Mouse (Mus musculus) gastrocnemius, adult 2 months (tissue): ENCODE data around the gene Rbfox1. TPM values are rescaled to one million over a fixed set of nuclear protein-coding genes. Genes with fewer than 3 reads are reported as not detected.

Source experiments
- DNase-seq: peaks from one replicate; pipeline ENCODE4 v3.0.0; 2022
- H3K27ac ChIP-seq: fragments of 200-600 bp; 2 replicates; pipeline ENCODE4 v1.8.1; 2022; ENCODE audit warnings: mild to moderate bottlenecking
- H3K4me3 ChIP-seq: fragments of 200-600 bp; 2 replicates; pipeline ENCODE4 v1.8.1; 2022; ENCODE audit warnings: mild to moderate bottlenecking, moderate library complexity
- CTCF ChIP-seq: fragments of 200-600 bp; IDR thresholded peaks from 2 replicates; pipeline ENCODE4 v1.8.1; 2022; ENCODE audit warnings: antibody characterized with exemption, mild to moderate bottlenecking, moderate library complexity
- intact Hi-C: fragments of 180-260 bp; cut with DNase I; formaldehyde crosslinking; loops from one replicate; pipeline ENCODE4 v1.15.1; 2025
- total RNA-seq, 2 experiments: library from RNA; stranded (reverse); gene quantifications; 2 replicates each; pipeline ENCODE4 v1.2.3; 2021

Gene Rbfox1
- total RNA-seq, 2 experiments from 2014 or later: 194 to 277 TPM

DNA sequence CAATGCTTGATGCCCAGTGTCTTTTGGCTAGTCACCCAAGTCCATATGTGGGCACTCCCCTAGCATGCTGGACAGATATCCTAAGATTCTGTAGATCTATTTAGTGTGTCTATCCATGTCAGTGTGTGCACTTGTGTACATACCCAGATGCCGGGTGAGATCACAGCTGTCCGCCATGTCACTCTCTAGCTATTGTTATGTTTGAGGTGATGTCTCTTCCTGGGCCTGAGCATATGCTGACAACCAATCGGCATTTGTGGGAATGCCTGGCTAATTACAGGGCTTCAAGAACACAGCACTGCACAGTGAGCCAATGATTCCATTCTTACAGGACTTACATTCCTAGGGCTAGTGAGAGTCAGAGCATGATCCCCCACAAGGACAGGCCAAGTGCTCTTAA, 1208.5 kb downstream of the Rbfox1 start:
- TF ChIP-seq CTCF: no peak
- H3K4me3 ChIP-seq: 0 out of 2 replicates have a peak overlapping the region, but pooled peaks have one; percentile 21

DNA sequence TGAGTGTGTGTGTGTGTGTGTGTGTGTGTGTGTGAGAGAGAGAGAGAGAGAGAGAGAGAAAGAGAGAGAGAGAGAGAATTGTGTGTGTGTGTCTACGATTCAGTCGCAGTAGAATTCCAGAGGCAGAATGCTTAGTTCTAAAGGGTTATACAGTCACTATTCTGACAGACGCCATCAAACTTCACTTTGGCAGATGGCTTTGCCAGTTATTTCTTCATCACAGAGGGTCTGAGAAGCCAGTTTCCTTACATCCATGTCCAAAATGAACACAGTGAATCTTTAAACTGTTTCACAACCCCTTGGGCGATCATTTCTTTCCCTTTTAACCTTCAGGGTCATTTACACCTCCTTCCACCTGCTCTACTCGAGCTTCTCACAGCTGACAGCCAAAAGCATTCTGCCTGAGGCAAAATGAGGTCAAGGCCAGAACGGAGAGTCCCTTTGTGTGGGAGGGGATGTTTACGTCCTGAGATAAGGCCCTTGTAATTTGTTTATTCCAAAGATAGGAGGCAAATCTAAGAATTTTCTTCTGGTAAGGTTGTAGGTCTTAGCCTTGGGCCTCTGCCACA, 1209.1 kb downstream of the Rbfox1 start:
- H3K4me3 ChIP-seq: no peak overlapping the region
- peak overlapping the region; percentile 85 for H3K27ac ChIP-seq
- intact Hi-C loops: loop anchor here (2.0 kb wide), 1 partner anchor 19 kb away; no protein-coding TSS in a partner anchor
- peak; percentile 54 for DNase-seq
- no peak for TF ChIP-seq CTCF

More for the DNA sequence above, 1208.5 kb downstream of the Rbfox1 start:
- DNase-seq: no peak
- peak overlapping the region; percentile 85 for H3K27ac ChIP-seq
- intact Hi-C loops: loop anchor here (2.0 kb wide), 1 partner anchor 19 kb away; no protein-coding TSS in a partner anchor

GRCm38 (mm10) chr16:7097071-7097470, 1211.9 kb downstream of the Rbfox1 start:
- no peak for DNase-seq
- Histone ChIP-seq H3K27ac (peak overlapping the region; percentile 85), H3K4me3 (peak overlapping the region; percentile 53)
- TF ChIP-seq CTCF: no peak
- intact Hi-C loops: no loop called here

- TF ChIP-seq CTCF: no peak
- intact Hi-C loops: no loop called here
These were observed 1213.0 kb downstream of the Rbfox1 start for GRCm38 (mm10) chr16:7097951-7098710.

DNA sequence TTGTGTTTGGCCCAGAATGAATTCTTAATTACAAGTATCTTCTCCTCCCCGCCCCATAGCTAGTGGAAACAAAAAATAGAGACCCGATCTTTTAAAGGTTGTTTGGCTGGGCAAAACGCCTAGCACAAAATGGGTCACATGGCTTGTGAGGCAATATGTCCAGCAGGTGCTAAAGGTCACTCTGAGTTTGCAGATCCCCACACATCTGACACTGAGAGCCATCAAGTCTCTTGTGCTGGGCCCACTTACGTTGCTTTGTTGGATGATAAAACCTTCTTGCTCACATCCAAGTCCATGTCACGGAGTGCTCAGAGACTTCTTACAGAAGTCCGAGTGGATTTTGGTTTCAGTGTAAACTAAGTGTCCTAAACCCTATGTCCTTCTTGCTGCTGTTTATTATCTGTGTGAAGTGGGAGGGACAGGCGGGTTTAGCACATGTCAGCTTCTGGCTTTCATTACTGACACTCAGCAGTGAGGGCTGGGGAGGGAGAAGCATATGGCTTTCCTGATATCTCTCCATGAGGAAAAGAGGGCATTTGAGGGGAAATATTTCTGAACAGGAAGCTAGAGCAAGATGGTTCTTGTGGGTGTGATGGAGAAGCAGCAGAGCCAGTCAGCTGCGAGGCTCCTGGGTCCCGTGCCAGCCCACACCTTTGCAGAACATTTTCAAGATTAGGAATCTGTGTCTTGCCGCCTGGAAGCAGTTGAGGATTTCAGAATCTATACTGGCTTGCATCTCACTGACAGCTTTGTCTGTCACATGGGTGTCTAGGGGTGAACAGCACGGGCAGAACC, 1214.5 kb downstream of the Rbfox1 start:
- H3K4me3 ChIP-seq: peak overlapping the region; percentile 3; the same call in 1 of the 2 replicates
- intact Hi-C loops: loop anchor here (10.0 kb wide), 1 partner anchor 45 kb away; no protein-coding TSS in a partner anchor
- peak; percentile 84 for DNase-seq
- TF ChIP-seq CTCF: no peak
- H3K27ac ChIP-seq: peak overlapping the region; percentile 85

More at GRCm38 (mm10) chr16:7097951-7098710, 1213.0 kb downstream of the Rbfox1 start:
- Histone ChIP-seq H3K27ac (peak overlapping the region; percentile 85), H3K4me3 (peak overlapping the region; percentile 53)
- no peak for DNase-seq

DNA sequence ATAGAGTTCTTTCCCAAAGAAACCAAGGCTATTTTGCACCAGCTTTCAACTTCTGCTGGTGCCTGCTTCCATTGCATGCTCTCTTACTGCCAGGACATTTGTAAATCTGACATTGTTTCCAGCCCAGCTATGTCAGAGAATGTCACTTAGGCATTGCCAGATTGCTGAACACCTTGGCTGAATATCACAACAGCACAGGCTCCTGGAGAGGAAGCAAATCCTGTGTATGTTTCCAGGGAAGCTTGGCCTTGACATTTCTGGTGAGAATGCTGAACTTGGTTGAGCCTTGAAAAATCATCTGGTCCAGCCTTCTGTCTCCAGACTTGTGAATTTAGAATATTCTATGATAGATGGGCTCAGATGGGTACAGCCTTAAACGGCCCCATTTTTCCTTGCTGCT, 1217.3 kb downstream of the Rbfox1 start:
- Histone ChIP-seq H3K4me3 (no peak overlapping the region), H3K27ac (peak overlapping the region; percentile 75)
- TF ChIP-seq CTCF: no peak
- intact Hi-C loops: loop anchor here (10.0 kb wide), 1 partner anchor 48 kb away; no protein-coding TSS in a partner anchor
- no peak for DNase-seq

DNA sequence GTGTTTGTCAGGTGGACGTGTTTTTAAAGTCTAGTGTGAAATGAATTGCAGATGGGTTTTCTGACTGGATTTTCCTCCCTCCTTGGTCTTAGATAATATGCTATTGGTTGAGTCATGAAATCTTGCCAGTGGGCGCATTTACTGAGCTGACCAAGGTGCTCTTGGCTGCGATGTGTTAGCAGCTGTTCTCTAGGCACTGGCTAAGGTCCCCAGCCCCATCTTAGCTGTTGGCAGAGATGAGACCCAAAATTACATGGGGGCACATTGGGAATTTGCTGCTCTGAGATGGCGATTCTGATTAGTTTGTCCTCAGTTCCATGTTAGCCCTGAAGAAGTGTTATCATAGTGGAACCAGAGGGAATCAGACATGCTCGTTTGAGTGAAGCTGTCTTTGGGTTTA, 1218.1 kb downstream of the Rbfox1 start:
- no peak for TF ChIP-seq CTCF
- H3K4me3 ChIP-seq: no peak overlapping the region
- intact Hi-C loops: loop anchor here (10.0 kb wide), 1 partner anchor 48 kb away; no protein-coding TSS in a partner anchor
- peak overlapping the region; percentile 75 for H3K27ac ChIP-seq
- DNase-seq: no peak

GRCm38 (mm10) chr16:7106450-7107015, 1221.4 kb downstream of the Rbfox1 start:
- H3K4me3 ChIP-seq: no peak overlapping the region
- no peak overlapping the region for H3K27ac ChIP-seq
- intact Hi-C loops: loop anchor here (10.0 kb wide), 1 partner anchor 52 kb away; no protein-coding TSS in a partner anchor
- DNase-seq: no peak
- TF ChIP-seq CTCF: no peak

- no peak for TF ChIP-seq CTCF
- Histone ChIP-seq H3K27ac (peak overlapping the region; percentile 78), H3K4me3 (no peak overlapping the region)
- DNase-seq: no peak
- intact Hi-C loops: no loop called here
These were observed 1230.8 kb downstream of the Rbfox1 start for GRCm38 (mm10) chr16:7115945-7116344.

DNA sequence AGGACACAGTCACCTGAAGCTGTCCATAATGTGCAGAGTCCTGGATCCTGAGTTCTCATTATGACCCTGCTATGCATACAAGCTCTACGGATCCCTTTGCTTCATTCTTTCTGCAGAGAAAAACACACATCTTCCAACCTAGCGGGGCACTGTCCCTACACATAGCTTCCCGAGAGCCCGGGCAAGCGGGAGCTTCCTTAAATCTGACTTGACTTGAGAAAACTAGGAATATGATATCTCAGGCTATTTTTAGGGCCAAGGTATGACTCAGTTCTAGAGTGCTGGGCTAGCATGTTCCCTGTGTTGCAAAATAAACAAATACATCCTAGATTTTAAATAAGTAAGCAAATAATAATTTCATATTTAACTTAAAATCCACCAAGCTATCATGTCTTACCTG, 1244.4 kb downstream of the Rbfox1 start:
- H3K27ac ChIP-seq: peak overlapping the region; percentile 92
- peak; percentile 56 for DNase-seq
- TF ChIP-seq CTCF: 0 out of 2 replicates have a peak, but pooled peaks have one; percentile 5
- intact Hi-C loops: no loop called here
- peak overlapping the region; percentile 60 for H3K4me3 ChIP-seq

DNA sequence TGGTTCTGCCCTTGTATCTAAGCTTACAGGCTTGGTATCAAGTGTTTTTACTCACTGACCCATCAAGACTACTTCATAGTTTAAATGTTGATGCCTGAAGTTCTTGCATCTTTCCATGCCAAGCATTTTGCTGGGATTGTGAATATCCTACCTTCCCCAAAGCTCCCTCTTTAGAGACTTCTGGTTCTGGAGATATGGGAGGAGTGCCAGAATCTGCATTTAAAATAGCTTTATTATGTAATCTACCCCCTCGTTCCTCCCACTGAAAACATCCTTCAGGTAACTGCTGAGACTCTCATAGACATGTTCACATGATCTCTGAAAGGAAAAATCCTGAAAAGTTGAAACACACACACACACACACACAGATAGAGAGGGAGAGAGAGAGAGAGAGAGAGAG, 1247.3 kb downstream of the Rbfox1 start:
- H3K4me3 ChIP-seq: no peak overlapping the region
- intact Hi-C loops: no loop called here
- TF ChIP-seq CTCF: no peak
- no peak for DNase-seq
- H3K27ac ChIP-seq: peak overlapping the region; percentile 62; the same call in 1 of the 2 replicates

- no peak overlapping the region for H3K4me3 ChIP-seq
- peak; percentile 77 for DNase-seq
- peak overlapping the region; percentile 9; the same call in 1 of the 2 replicates for H3K27ac ChIP-seq
- peak; percentile 72 for TF ChIP-seq CTCF
- intact Hi-C loops: loop anchor here (5.0 kb wide), 1 partner anchor 140 kb away; no protein-coding TSS in a partner anchor
These were observed 1251.8 kb downstream of the Rbfox1 start for GRCm38 (mm10) chr16:7136971-7137370.
